Mouse (Mus musculus): Measurements from ENCODE around the gene 3110082I17Rik. TPM values are rescaled to one million over a fixed set of nuclear protein-coding genes. Genes with fewer than 3 reads are reported as not detected.

3110082I17Rik gene
- polyA plus RNA-seq, 1 experiment from 2014 or later: 32.7 TPM

DNA sequence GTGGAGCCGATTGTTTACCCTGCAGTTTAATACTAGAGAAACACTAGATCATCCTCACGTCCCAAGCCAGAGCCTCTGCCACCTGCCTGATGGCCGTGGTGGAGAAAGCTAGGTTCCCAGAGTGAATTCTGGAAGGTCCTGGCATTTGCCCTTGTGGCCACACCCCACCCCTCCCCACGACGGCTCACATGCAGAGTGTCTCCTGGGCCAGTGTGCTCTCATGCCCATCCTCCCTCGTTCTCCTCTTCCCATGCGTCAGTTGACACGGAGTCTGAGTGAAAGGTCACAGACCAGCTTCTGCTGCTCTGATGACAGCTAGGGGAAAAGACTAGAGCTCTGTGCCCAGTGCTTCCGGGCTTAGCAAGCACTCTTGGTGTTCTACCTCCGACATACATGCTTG, 75.8 kb downstream of the 3110082I17Rik start:
- peaks cover 57% of the 10 kb centered on the region for H3K4me1 ChIP-seq (replicated peaks)
- 75% methylated on average over 10 of the region's 10 CpGs for WGBS

DNA sequence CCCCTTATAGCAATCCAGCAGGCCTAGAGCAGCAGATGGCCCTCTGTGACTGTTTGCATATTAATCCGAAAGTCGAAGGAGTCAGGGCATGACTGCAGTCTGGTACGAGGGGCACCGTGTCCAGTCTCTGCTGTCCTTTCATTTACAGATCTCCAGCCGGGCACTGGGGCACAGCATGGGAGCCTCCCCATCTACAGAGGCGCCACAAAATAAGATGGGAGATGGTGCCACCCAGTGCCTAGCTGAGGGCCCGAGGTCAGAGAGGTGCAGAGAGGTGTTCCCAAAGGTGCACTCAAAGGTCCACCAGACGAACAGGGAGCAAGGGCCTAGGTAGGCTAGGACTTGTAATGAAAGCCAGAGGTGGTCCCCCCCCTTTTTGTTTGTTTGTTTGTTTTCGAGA, 77.1 kb downstream of the 3110082I17Rik start:
- Histone ChIP-seq H3K4me3 (replicated peaks) (no peak overlapping the region), H3K4me1 (replicated peaks) (peaks cover 53% of the 10 kb centered on the region), H3K27ac (no peak overlapping the region), H3K9ac (replicated peaks) (no peak overlapping the region), H3K9me3 (no peaks in the 10 kb centered on the region), H3K36me3 (no peaks in the 10 kb centered on the region), H3K27me3 (no peaks in the 10 kb centered on the region; the same call in 1 of the 2 replicates), H3K4me2 (no peak overlapping the region)
- 84% methylated on average over 9 of the region's 9 CpGs for WGBS
- ATAC-seq (ENCODE audit: insufficient number of reproducible peaks, insufficient read depth, low FRiP score, low TSS enrichment, low read depth): no peak

More for the DNA sequence above, 75.8 kb downstream of the 3110082I17Rik start:
- Histone ChIP-seq H3K4me3 (replicated peaks) (no peak overlapping the region), H3K4me2 (no peak overlapping the region), H3K36me3 (no peaks in the 10 kb centered on the region), H3K9me3 (no peaks in the 10 kb centered on the region), H3K27me3 (no peaks in the 10 kb centered on the region; the same call in 1 of the 2 replicates), H3K9ac (replicated peaks) (0 out of 2 replicates have a peak overlapping the region, but pooled peaks have one; percentile 4), H3K27ac (no peak overlapping the region)
- no peak for ATAC-seq (ENCODE audit: insufficient number of reproducible peaks, insufficient read depth, low FRiP score, low TSS enrichment, low read depth)

DNA sequence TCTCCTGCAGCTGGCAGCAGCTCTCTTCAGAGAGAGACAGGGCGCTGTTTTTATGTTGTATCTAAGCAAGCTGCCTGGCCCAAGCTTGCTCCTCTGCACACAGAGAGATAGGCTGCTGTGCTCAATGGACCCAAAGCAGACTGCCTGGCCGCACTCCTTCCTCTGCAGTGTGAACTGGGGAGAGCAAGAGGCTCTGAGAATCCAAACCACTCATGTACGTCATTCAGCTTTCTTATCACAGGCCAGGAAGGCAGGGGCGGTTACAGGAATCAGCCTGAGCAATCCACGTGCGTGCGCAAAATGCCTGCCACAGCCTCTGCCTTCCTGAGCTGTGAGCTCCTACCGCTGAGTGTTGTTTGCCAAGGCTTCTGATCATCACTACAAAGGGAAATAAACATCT, 77.6 kb downstream of the 3110082I17Rik start:
- peaks cover 53% of the 10 kb centered on the region for H3K4me1 ChIP-seq (replicated peaks)
- no peak overlapping the region for H3K4me2 ChIP-seq
- no peaks in the 10 kb centered on the region; the same call in 1 of the 2 replicates for H3K27me3 ChIP-seq
- H3K36me3 ChIP-seq: no peaks in the 10 kb centered on the region
- H3K27ac ChIP-seq: peak overlapping the region; percentile 19; the same call in 1 of the 2 replicates
- H3K9me3 ChIP-seq: no peaks in the 10 kb centered on the region
- H3K4me3 ChIP-seq (replicated peaks): no peak overlapping the region
- 81% methylated on average over 8 of the region's 8 CpGs for WGBS
- no peak overlapping the region; the same call in 1 of the 2 replicates for H3K9ac ChIP-seq (replicated peaks)
- ATAC-seq (ENCODE audit: insufficient number of reproducible peaks, insufficient read depth, low FRiP score, low TSS enrichment, low read depth): no peak

DNA sequence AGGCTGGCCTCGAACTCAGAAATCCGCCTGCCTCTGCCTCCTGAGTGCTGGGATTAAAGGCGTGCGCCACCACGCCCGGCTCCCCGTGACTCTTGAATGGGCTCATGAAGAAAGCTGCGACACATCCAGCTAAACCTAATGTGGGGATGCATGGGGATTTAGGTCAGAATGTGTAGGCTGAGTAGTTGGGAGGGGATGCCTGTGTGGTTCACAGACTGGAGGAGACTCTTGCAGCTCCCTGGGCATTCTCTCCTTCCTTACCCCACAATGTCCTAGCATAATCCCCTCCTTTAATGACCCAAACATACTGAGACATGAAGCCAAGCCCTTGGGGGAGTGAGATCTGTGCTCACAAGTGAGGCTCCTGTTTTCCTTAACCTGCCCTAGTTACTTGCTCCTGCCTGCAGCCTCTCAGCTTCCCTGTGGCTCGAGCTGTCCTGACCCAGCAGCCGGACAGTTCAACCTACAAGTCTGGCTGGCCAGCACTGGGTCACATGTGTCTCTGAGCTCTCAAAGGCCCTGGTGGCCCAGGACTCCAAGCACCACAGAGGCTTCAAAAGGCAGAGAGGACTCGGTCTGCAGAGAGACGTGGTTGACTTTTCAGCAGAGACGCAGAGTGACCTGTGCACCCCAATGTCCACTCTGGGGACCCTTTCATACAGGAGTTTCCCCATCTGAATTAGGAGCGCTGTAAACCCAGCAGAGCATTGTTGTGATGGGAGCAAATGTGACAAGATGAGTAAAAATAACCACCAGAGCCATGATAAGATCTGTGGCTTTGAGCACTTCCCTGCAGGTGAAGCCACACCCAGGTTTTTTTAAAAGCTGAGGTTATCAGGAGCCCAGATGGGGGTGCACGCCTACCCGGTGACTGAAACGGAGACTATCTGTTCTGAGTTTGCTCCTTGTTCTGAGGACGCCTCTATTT, 78.5 kb downstream of the 3110082I17Rik start:
- no peaks in the 10 kb centered on the region; the same call in 1 of the 2 replicates for H3K27me3 ChIP-seq
- H3K9me3 ChIP-seq: no peaks in the 10 kb centered on the region
- no peak overlapping the region for H3K4me3 ChIP-seq (replicated peaks)
- whole genome bisulfite sequencing: 87% methylated on average over 18 of the region's 18 CpGs
- no peaks in the 10 kb centered on the region for H3K36me3 ChIP-seq
- H3K27ac ChIP-seq: 0 out of 2 replicates have a peak overlapping the region, but pooled peaks have one; percentile 13
- peak overlapping the region; percentile 17 for H3K4me2 ChIP-seq
- ATAC-seq (ENCODE audit: insufficient number of reproducible peaks, insufficient read depth, low FRiP score, low TSS enrichment, low read depth): no peak
- H3K9ac ChIP-seq (replicated peaks): no peak overlapping the region
- peaks cover 52% of the 10 kb centered on the region for H3K4me1 ChIP-seq (replicated peaks)

DNA sequence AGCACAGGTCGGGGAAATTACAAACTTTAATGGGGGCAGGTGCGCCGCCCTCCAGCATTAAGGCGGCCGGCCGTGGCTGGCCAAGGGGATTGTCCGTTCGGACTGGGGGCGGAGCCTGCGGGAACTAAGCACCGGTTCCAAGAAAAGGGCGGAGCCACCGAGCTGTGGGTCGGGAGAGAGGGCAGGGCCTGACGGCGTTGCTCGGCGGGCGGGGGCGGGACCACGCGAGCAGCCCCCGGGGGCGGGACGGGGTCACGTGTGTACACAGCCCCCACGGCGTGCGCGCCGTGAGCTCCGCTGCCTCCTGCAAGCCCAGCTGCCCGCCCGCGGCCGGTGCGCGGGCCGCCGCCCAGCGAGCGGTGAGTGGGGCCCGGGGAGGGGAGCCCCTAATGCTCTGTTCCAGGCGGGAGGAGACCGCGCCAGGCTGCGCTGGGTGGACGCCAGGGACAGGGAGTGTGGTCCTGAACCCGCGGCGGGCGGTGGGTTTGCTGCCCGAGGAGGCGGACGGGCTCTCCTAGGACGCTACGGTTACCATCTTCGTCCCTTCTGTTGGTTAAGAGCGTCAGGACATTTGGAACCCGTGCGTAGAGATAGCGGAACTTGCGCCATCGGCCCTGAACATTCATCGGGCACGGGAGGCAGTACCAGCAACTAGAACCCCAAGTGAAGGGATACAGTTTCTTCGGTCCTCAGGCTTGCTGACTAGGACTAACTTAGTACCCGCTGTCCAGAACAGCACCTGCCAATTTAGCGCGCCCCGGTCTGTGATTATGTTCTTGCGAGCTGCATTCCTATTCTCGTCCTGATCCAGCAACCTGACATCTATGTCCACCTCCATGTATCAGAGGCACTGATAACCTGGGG, 79.7 kb downstream of the 3110082I17Rik start:
- WGBS: 1% methylated on average over 72 of the region's 73 CpGs
- Histone ChIP-seq H3K4me1 (replicated peaks) (peaks cover 48% of the 10 kb centered on the region), H3K4me3 (replicated peaks) (peak overlapping the region; percentile 68), H3K36me3 (no peaks in the 10 kb centered on the region), H3K9me3 (no peaks in the 10 kb centered on the region), H3K4me2 (peak overlapping the region; percentile 92), H3K27me3 (no peaks in the 10 kb centered on the region; the same call in 1 of the 2 replicates), H3K9ac (replicated peaks) (peak overlapping the region; percentile 74), H3K27ac (peak overlapping the region; percentile 81)
- peak; percentile 70 for ATAC-seq (ENCODE audit: insufficient number of reproducible peaks, insufficient read depth, low FRiP score, low TSS enrichment, low read depth)

DNA sequence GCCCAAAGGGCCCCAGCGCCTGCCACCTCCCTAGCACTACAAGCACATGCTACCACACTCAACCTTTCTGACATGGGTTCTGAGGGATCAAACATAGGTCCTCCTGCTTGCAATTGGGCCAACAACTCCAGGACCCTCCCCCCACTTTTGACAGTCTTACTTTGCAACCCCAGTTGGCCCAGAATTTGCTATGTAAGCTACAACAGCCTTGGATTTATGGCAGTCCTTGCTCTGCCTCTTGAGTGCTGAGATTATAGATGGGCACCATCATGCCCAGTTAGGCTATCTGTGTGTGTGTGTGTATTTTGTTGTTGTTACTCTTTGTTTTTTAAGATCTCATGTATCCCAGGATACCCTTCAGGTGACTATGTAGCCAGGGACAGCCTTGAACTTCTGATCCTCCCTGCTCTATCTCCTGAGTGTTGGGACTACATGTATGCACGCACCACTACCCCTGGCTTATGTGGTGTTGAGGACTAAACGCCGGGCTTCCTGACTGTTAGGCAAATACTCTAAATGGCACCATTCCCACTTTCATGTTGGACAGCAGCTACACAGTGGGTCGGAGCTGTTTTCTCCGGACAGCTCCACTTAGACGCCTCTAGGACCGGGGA, 80.4 kb downstream of the 3110082I17Rik start:
- Histone ChIP-seq H3K4me2 (peak overlapping the region; percentile 92), H3K36me3 (no peaks in the 10 kb centered on the region), H3K4me3 (replicated peaks) (peak overlapping the region; percentile 68), H3K27me3 (no peaks in the 10 kb centered on the region; the same call in 1 of the 2 replicates), H3K27ac (peak overlapping the region; percentile 81; the same call in 1 of the 2 replicates), H3K9ac (replicated peaks) (no peak overlapping the region), H3K9me3 (no peaks in the 10 kb centered on the region), H3K4me1 (replicated peaks) (peaks cover 46% of the 10 kb centered on the region)
- no peak; the same call in 1 of the 2 replicates for ATAC-seq (ENCODE audit: insufficient number of reproducible peaks, insufficient read depth, low FRiP score, low TSS enrichment, low read depth)
- 28% methylated on average over 8 of the region's 8 CpGs for WGBS

DNA sequence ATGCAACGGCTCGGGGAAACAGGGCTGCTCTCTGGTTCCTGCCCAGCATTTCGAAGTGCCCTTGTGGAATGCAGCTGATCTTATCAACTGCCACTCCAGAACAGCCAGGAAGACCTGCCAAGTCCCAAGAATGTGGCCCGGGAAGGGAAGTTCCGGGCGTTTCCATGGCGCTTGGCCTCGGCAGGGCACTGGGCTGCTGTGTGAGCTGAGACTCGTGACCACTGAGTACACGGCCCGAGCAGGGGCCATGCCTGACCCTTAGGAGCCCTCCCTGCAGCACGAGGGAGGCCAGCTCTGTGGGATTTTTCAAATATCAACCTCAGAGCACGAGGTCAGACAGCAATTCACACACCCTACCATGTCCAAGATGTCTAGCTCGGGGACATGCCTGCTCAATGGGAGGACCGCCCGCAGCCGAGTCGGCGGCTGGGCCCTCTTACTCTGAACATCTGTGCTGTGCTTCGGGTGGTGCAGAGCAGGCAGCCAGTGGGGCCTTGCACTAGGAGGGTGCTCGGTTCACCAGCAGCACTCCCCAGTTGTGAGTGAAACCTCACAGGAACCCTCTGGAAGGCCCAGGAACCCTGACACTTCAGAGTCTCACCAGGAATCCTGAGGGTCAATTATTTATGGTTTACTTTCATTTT, 81.2 kb downstream of the 3110082I17Rik start:
- Histone ChIP-seq H3K4me1 (replicated peaks) (peaks cover 40% of the 10 kb centered on the region), H3K27me3 (no peaks in the 10 kb centered on the region; the same call in 1 of the 2 replicates), H3K27ac (peak overlapping the region; percentile 50; the same call in 1 of the 2 replicates), H3K9me3 (no peaks in the 10 kb centered on the region), H3K4me3 (replicated peaks) (no peak overlapping the region), H3K9ac (replicated peaks) (no peak overlapping the region), H3K36me3 (no peaks in the 10 kb centered on the region), H3K4me2 (0 out of 2 replicates have a peak overlapping the region, but pooled peaks have one; percentile 19)
- ATAC-seq (ENCODE audit: insufficient number of reproducible peaks, insufficient read depth, low FRiP score, low TSS enrichment, low read depth): no peak
- WGBS: 56% methylated on average over 21 of the region's 21 CpGs

DNA sequence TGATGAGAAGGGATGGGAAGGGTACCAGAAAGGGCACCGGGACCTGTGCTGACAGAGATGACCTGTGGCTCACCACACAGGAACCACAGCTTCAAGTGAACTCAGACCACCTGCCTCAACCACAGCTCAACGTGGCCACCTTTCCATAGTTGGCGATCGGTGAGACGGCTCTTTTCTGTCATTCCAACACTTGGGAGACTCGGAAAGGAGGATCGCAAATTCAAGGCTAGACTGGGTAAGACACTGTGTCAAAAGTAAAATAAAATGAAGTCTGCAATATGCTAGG, 82.1 kb downstream of the 3110082I17Rik start:
- Histone ChIP-seq H3K36me3 (no peaks in the 10 kb centered on the region), H3K4me1 (replicated peaks) (peaks cover 40% of the 10 kb centered on the region), H3K9me3 (no peaks in the 10 kb centered on the region), H3K27ac (no peak overlapping the region; the same call in 1 of the 2 replicates), H3K4me2 (no peak overlapping the region), H3K4me3 (replicated peaks) (no peak overlapping the region), H3K9ac (replicated peaks) (no peak overlapping the region), H3K27me3 (no peaks in the 10 kb centered on the region; the same call in 1 of the 2 replicates)
- WGBS: 89% methylated on average over 7 of the region's 7 CpGs
- no peak for ATAC-seq (ENCODE audit: insufficient number of reproducible peaks, insufficient read depth, low FRiP score, low TSS enrichment, low read depth)

DNA sequence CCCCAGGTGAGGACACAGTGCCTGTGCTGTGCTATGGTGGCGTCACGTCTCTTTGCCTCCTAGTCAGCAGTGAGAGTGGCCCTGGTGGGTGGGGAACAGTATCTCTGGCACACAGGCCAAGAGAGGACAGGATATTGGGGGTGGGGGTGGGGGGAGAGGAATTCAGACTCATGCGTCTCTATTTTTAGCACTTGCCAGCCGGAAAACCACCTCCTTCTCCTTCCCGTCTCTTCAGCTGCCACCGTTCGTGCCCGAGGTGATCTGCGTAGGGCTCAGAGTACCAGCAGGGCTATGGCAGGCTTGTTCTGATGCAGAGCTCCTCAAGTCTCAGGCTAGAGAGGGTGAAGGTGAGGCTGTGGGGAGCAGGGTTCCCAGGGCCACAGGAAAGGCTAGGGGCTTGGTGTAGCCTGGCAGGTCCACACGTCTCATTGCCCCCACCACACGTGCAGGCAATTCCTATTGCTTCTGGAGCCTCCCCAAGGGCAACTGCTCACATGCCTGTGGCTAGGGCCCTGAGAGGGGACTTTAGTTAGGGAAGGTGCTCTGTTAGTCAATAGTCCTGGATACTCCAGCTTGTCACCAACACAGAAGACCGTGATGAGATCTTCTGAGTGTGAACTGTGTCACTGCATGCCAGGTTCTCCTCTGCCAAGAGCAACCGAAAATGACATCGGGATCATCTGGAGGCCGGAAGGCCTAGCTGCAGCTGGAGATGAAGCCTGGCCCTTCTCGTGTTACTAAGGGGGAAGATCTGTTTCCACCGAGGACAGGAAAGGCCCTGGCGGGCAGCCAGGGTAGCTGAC, 82.7 kb downstream of the 3110082I17Rik start, which contains the start of gene Gpr146:
TSS of gene Gpr146 (plus strand) at position 230 of the 803 bp plus-strand sequence.
- Histone ChIP-seq H3K9ac (replicated peaks) (no peak within 1 kb of the TSS), H3K9me3 (no peaks in the 10 kb centered on the region), H3K4me3 (replicated peaks) (no peak within 1 kb of the TSS), H3K4me2 (no peak within 1 kb of the TSS), H3K36me3 (no peaks in the 10 kb centered on the region), H3K4me1 (replicated peaks) (peaks cover 43% of the 10 kb centered on the region), H3K27ac (peak within 1 kb of the TSS; percentile 64; the same call in 1 of the 2 replicates), H3K27me3 (no peaks in the 10 kb centered on the region; the same call in 1 of the 2 replicates)
- 74% methylated on average over 18 of the region's 18 CpGs for WGBS
- ATAC-seq (ENCODE audit: insufficient number of reproducible peaks, insufficient read depth, low FRiP score, low TSS enrichment, low read depth): no peak

Measured in limb, embryonic 12.5 days (tissue).